Mouse (Mus musculus) ES-E14 (cell line): ENCODE results near the gene Nipa2. TPM values are rescaled to one million over a fixed set of nuclear protein-coding genes. Genes with fewer than 3 reads are reported as not detected.

Source experiments
- DNase-seq: peaks from one replicate; pipeline ENCODE4 v3.0.0-alpha.2; 2013; ENCODE audit warnings: low read depth, low spot score
- H3K27ac ChIP-seq: 2 replicates; pipeline ENCODE4 v1.5.1; 2012; ENCODE audit warnings: low read depth, mild to moderate bottlenecking, low read length, moderate library complexity, mixed read lengths; ENCODE audit not compliant: poor library complexity, insufficient read depth, severe bottlenecking
- H3K36me3 ChIP-seq: 2 replicates; pipeline ENCODE4 v1.6.1; 2012; ENCODE audit warnings: mild to moderate bottlenecking, low read length, moderate library complexity, mixed read lengths; ENCODE audit not compliant: control insufficient read depth, poor library complexity, insufficient read depth, severe bottlenecking
- H3K4me1 ChIP-seq, 2 experiments: fragments of 150-350 bp in 1 of 2; sonication (generic) in 1 of 2; 2 replicates each; pipeline ENCODE4 v1.6.1; 2012; ENCODE audit warnings: low read length in 2 of 2, mild to moderate bottlenecking in 1 of 2, mixed read lengths in 1 of 2; ENCODE audit not compliant: control insufficient read depth in 2 of 2, insufficient read depth in 2 of 2, poor library complexity in 1 of 2
- H3K4me3 ChIP-seq, 2 experiments: fragments of 150-350 bp in 1 of 2; sonication (generic) in 1 of 2; 2 replicates each; pipeline ENCODE4 v1.5.1; 2012; ENCODE audit warnings: low read length in 2 of 2, low read depth in 1 of 2, mild to moderate bottlenecking in 1 of 2, mixed read lengths in 1 of 2; ENCODE audit not compliant: insufficient read depth in 1 of 2, poor library complexity in 1 of 2, severe bottlenecking in 1 of 2
- H3K9ac ChIP-seq: 2 replicates; pipeline ENCODE4 v1.6.1; 2012; ENCODE audit warnings: low read depth, mild to moderate bottlenecking, low read length, mixed read lengths; ENCODE audit not compliant: poor library complexity, insufficient read depth, severe bottlenecking
- H3K9me3 ChIP-seq: fragments of 150-350 bp; sonication (generic); 2 replicates; pipeline ENCODE4 v1.6.1; 2012; ENCODE audit warnings: low read depth, mild to moderate bottlenecking, low read length; ENCODE audit not compliant: control insufficient read depth, insufficient read depth
- CHD2 ChIP-seq: IDR thresholded peaks from 2 replicates; pipeline ENCODE4 v1.6.1; 2014; ENCODE audit warnings: mild to moderate bottlenecking, low read depth, low read length, inconsistent platforms
- HCFC1 ChIP-seq: IDR thresholded peaks from 2 replicates; pipeline ENCODE4 v1.6.1; 2012; ENCODE audit warnings: low read length, inconsistent platforms, borderline replicate concordance; ENCODE audit not compliant: insufficient read depth
- MAFK ChIP-seq: IDR thresholded peaks from 2 replicates; pipeline ENCODE4 v1.6.1; 2014; ENCODE audit warnings: mild to moderate bottlenecking, low read depth, low read length, inconsistent platforms; ENCODE audit not compliant: insufficient read depth
- ZC3H11A ChIP-seq: IDR thresholded peaks from 2 replicates; pipeline ENCODE4 v1.6.1; 2012; ENCODE audit warnings: low read depth, mild to moderate bottlenecking, inconsistent platforms, low read length, borderline replicate concordance
- ZNF384 ChIP-seq: IDR thresholded peaks from 2 replicates; pipeline ENCODE4 v1.6.1; 2012; ENCODE audit warnings: low read depth, low read length, inconsistent platforms
- in situ Hi-C, 2 experiments: fragments of 600-800 bp; cut with MboI; formaldehyde crosslinking; loops; one replicate each; pipeline ENCODE4 v1.15.1; 2025; ENCODE audit warnings: low sequenced_read_pairs in 2 of 2, inconsistent platforms in 1 of 2; ENCODE audit not compliant: unreplicated experiment in 2 of 2
- total RNA-seq: library from RNA; depleted of rRNA; stranded (reverse); fragments of 300-350 nt; gene quantifications from 2 replicates; pipeline ENCODE4 v1.2.3, GENCODE M21; 2012; rRNA removed

Nipa2 gene
- total RNA-seq = 69.2 and 69.7 TPM in 2 replicates

GRCm38 (mm10) chr7:55962004-55962908 is at the start of gene Nipa2:
Nipa2 (minus strand) TSS chr7:55962476.
- Histone ChIP-seq H3K36me3 (no peaks in the 10 kb centered on the region; the same call in 1 of the 2 replicates), H3K4me1 (peaks cover 2 to 3% of the 10 kb centered on the region in 2 experiments; a peak in 2 of 4 replicates), H3K9me3 (no peaks in the 10 kb centered on the region), H3K9ac (peak within 1 kb of the TSS; percentile 98), H3K27ac (peak within 1 kb of the TSS; percentile 82), H3K4me3 (peak within 1 kb of the TSS; percentile 94 to 99)
- TF ChIP-seq CHD2 (peak; percentile 41; the same call in 1 of the 2 replicates), ZC3H11A (no peak), MAFK (no peak), ZNF384 (no peak), HCFC1 (peak; percentile 80)
- peak; percentile 87 for DNase-seq
- in situ Hi-C loops = no loop called here

GRCm38 (mm10) chr7:56011018-56011333 is 48.7 kb upstream of the Nipa2 start:
- Histone ChIP-seq H3K4me1 (no peaks in the 10 kb centered on the region), H3K4me3 (no peak overlapping the region), H3K9me3 (no peaks in the 10 kb centered on the region), H3K36me3 (no peaks in the 10 kb centered on the region), H3K27ac (no peak overlapping the region), H3K9ac (no peak overlapping the region)
- TF ChIP-seq ZNF384 (no peak), MAFK (no peak), CHD2 (no peak), ZC3H11A (no peak), HCFC1 (no peak)
- DNase-seq = no peak
- in situ Hi-C loops = no loop called here

GRCm38 (mm10) chr7:56010318-56011017 is 48.2 kb upstream of the Nipa2 start:
- no peak overlapping the region for H3K4me3 ChIP-seq

GRCm38 (mm10) chr7:55998997-55999396 is 36.7 kb upstream of the Nipa2 start:
- no peak for TF ChIP-seq ZNF384
- no peak for TF ChIP-seq HCFC1
- no peak for TF ChIP-seq CHD2
- no peak for TF ChIP-seq ZC3H11A
- TF ChIP-seq MAFK = no peak

More at GRCm38 (mm10) chr7:56010318-56011017, 48.2 kb upstream of the Nipa2 start:
- H3K27ac ChIP-seq = no peak overlapping the region
- in situ Hi-C loops = no loop called here
- H3K4me1 ChIP-seq = no peaks in the 10 kb centered on the region
- no peak overlapping the region for H3K9ac ChIP-seq
- TF ChIP-seq HCFC1 (no peak), CHD2 (no peak), MAFK (no peak), ZC3H11A (no peak), ZNF384 (no peak)
- H3K36me3 ChIP-seq = no peaks in the 10 kb centered on the region
- H3K9me3 ChIP-seq = no peaks in the 10 kb centered on the region
- DNase-seq = no peak

More at GRCm38 (mm10) chr7:55998997-55999396, 36.7 kb upstream of the Nipa2 start:
- Histone ChIP-seq H3K36me3 (no peaks in the 10 kb centered on the region), H3K9ac (no peak overlapping the region), H3K9me3 (no peaks in the 10 kb centered on the region), H3K27ac (no peak overlapping the region; the same call in 1 of the 2 replicates), H3K4me3 (no peak overlapping the region), H3K4me1 (peaks cover 3 to 8% of the 10 kb centered on the region in 2 experiments; a peak in 2 of 4 replicates)
- in situ Hi-C loops = no loop called here
- peak; percentile 35 for DNase-seq
